Mouse (Mus musculus) embryonic facial prominence, embryonic 15.5 days (tissue): Measurements from ENCODE around the gene Zpbp2. TPM values are rescaled to one million over a fixed set of nuclear protein-coding genes. Genes with fewer than 3 reads are reported as not detected.

Experiments
- polyA plus RNA-seq: library from polyadenylated mRNA; unstranded; fragments of >200 nt; fragmentation: Nextera tagmentation; extraction: Ambion mirVana; gene quantifications from 2 replicates; pipeline ENCODE4 v1.2.1, GENCODE M21; 2015

The Zpbp2 gene
- polyA plus RNA-seq, 1 experiment from 2014 or later, result 0.16 TPM

Other genes starting within 250 kb of the Zpbp2 start
- gene Neurod2, start 221.4 kb upstream of the Zpbp2 start, polyA plus RNA-seq, result 0.09 TPM in 1 of 2 replicates, not detected in the other
- 3.8 and 7.0 TPM in 2 replicates for gene Ppp1r1b, start 202.7 kb upstream of the Zpbp2 start, polyA plus RNA-seq
- 41.0 and 41.3 TPM in 2 replicates for gene Stard3, start 192.7 kb upstream of the Zpbp2 start, polyA plus RNA-seq
- gene Tcap, start 167.3 kb upstream of the Zpbp2 start, polyA plus RNA-seq, result 8.4 and 12.2 TPM in 2 replicates
- gene Pnmt, start 164.6 kb upstream of the Zpbp2 start, polyA plus RNA-seq, result 0.56 and 0.66 TPM in 2 replicates
- gene Pgap3, start 150.6 kb upstream of the Zpbp2 start, polyA plus RNA-seq, result 13.7 and 16.8 TPM in 2 replicates
- gene Erbb2, start 138.6 kb upstream of the Zpbp2 start, polyA plus RNA-seq, result 60.7 and 64.0 TPM in 2 replicates
- 109 and 111 TPM in 2 replicates for gene Mien1, start 112.1 kb upstream of the Zpbp2 start, polyA plus RNA-seq
- 16.2 and 22.4 TPM in 2 replicates for gene Grb7, start 104.7 kb upstream of the Zpbp2 start, polyA plus RNA-seq
- 0.33 and 0.67 TPM in 2 replicates for gene Ikzf3, start 5.1 kb upstream of the Zpbp2 start, polyA plus RNA-seq
- 76.4 and 87.3 TPM in 2 replicates for gene Ormdl3, start 36.3 kb downstream of the Zpbp2 start, polyA plus RNA-seq
- not detected in 2 replicates for gene Lrrc3c, start 47.2 kb downstream of the Zpbp2 start, polyA plus RNA-seq
- gene Gm12355, start 74.6 kb downstream of the Zpbp2 start, polyA plus RNA-seq, result 0.85 and 2.6 TPM in 2 replicates
- gene Gsdma3, start 75.3 kb downstream of the Zpbp2 start, polyA plus RNA-seq, result not detected in 2 replicates
- not detected in 2 replicates for gene Gsdma2, start 95.7 kb downstream of the Zpbp2 start, polyA plus RNA-seq
- 11.8 and 14.0 TPM in 2 replicates for gene Gsdma, start 113.3 kb downstream of the Zpbp2 start, polyA plus RNA-seq
- 204 and 214 TPM in 2 replicates for gene Psmd3, start 131.5 kb downstream of the Zpbp2 start, polyA plus RNA-seq
- 0.12 and 0.31 TPM in 2 replicates for gene Csf3, start 150.2 kb downstream of the Zpbp2 start, polyA plus RNA-seq
- 52.3 and 53.3 TPM in 2 replicates for gene Med24, start 178.3 kb downstream of the Zpbp2 start, polyA plus RNA-seq
- gene Thra, start 189.5 kb downstream of the Zpbp2 start, polyA plus RNA-seq, result 51.0 and 51.2 TPM in 2 replicates
- 1.7 and 1.8 TPM in 2 replicates for gene Nr1d1, start 224.2 kb downstream of the Zpbp2 start, polyA plus RNA-seq
- 28.7 and 30.4 TPM in 2 replicates for gene Msl1, start 244.4 kb downstream of the Zpbp2 start, polyA plus RNA-seq